Mouse (Mus musculus) urinary bladder, adult 2 months (tissue): ENCODE measurements around the gene Slc25a45. TPM values are rescaled to one million over a fixed set of nuclear protein-coding genes. Genes with fewer than 3 reads are reported as not detected.
A peak's percentile ranks its signal among the peaks of the same experiment; 100 is the strongest.

Experiments used
- DNase-seq: peaks from one replicate; pipeline ENCODE4 v3.0.0; 2022; ENCODE audit warnings: low spot score
- polyA plus RNA-seq: library from polyadenylated mRNA; depleted of rRNA; stranded (reverse); fragments of >200 nt; gene quantifications from 2 replicates; pipeline ENCODE4 v1.2.3, GENCODE M21; 2012; rRNA removed

Gene Slc25a45
- polyA plus RNA-seq = 19.2 and 25.1 TPM in 2 replicates

DNA sequence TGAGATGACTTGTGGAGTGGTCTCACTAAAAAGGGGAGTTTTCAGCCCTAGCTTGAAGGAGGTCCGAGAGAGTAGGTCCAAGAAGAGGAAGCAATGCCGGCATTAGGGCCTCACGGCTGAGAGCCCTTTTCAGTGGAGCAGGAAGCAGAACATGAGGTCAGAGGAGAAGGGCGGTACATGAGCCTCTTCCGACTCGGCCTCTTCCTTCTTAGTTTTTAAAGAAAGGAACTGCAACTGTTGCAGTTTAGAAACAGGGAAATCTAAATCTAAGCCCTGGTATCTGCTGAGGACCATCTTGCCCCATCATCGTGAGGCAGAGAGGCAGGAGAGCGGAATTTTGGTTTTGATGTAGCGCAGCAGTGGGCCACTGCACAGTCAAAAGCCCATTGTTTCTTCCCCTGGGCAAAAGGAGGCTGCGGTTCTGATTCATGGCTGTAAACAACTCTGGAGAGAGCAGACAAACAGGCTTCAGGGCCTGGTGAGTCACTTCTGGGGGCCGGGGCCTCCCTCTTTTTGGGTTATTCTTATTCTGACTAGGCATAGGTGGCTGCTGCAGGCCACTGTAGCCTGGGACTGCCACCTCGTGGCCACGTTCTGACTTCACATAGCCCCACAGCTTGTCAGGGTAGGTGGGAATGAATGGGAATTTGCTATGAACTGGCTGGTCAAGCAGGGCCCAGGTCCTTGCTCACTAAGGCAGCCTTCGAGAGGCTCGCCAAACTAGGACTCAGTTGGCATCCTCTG lies at the start of gene Slc25a45:
TSS of gene Slc25a45 (plus strand) at position 191 of the 744 bp plus-strand sequence.
- peak; percentile 61 for DNase-seq

DNA sequence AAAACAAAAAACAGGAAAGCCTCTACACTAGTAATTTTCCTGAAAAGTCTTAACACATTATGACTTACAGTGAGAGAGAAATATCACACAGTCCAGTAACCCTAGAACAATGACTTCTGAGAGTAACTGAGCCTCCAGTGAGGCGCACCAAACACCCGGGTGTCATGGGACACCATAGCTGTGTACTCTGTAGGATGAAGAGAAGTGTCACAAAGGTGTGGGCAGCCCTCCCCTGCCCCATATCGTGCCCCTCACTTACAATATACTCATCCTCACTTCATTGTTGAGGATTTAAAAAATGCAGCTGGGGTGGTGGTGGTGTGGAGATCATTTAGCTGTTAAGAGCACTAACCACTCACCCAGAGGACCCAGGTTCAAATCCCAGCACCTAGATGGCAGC lies 49.5 kb upstream of the Slc25a45 start:
- DNase-seq = no peak

DNA sequence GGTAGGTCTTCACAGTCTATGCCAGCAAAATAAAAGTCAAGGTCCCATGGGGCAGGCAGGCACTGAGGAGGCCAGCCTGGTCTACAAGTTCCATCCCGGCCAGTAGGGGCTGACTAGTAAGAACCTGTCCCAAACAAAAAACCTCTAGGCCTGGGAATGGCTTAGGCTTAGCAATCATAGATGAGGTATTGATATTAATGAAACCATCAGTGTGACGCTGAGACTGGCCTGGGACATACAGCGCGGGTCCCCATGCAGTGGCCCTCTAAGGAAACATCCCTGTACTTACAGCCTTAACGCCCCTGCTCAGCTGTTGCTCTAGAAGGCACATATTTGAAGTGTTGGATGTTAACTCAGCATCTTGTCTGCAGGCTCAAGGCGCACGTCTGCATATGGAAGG lies 48.7 kb upstream of the Slc25a45 start:
- no peak for DNase-seq

DNA sequence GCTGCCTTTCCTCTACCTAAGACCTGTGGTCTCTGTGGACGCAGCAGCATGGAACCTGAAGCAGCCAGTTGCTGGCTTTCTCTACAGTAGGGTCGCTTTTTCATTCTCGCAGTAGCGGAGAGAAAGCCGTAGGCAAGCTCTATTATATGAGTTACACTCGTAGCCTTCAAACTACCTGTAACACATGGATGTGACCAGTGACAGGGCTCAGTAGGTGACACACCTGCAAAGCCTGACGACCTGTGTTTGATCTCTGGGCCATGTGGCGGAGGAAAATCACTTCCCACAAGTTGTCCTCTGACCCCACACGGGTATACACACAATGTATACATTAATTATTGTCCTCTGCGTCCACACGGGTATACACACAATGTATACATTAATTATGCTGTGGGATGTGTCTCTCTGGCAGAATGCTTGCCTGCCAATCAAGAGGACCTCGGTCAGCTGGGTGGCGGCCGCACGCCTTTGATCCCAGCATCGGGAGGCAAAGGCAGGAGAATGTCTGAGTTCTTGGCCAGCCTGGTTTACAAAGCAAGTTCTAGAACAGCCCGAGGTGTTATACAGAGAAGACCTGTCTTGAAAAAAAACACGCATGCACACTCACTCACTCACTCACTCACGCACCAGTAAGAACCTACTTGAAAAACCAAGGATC lies 47.5 kb upstream of the Slc25a45 start:
- no peak for DNase-seq

DNA sequence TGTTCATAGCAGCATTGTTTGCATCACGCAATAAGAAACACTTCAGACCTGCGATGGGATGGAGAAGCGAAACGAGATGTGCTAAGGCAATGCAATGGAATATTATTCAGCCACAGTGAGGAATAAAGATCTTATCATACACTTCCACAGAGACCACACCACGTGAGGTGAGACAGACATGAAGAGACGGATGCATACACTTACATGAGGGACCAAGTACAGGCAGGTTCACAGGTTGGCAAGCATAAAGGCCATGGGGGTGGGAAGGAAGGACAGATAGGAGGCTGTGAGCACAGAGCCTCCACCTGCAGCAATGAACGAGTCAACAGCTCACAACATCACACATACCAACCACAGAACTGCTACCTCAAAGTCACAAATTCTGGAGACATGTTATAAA lies 46.8 kb upstream of the Slc25a45 start:
- no peak for DNase-seq

DNA sequence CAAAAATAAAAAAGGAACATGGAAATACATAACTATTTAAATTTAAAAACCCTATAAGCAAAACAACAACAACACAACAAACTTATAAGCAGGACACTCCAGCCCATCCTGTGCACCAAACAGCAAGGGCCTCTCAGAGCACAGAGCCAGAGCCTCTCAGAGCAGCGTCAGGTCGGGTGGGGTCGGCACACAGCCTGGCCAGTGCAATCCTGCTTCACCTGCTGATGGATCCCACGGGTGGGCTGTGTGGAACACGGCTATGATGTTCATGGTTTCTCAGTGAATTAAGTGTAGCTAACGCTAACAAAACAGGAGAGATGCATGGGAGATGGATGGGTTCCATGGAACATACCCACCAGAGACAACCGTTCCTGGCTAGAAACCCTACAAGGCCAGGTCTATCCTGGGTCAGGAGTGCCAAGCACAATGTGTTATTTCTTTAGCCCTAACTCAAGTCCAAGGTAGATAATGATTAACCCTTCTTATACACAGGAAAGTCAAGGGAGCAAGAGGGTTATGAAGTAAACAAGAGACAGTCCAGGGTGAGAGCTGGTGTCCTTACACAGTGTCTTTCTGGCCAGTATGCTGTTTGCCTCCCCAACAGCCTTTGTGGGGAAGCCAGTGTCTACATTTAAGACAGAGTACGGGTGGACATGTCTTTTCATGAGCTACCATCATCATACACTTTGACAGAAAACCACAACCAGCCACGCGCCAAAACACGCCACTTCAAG lies 46.2 kb upstream of the Slc25a45 start:
- no peak for DNase-seq

DNA sequence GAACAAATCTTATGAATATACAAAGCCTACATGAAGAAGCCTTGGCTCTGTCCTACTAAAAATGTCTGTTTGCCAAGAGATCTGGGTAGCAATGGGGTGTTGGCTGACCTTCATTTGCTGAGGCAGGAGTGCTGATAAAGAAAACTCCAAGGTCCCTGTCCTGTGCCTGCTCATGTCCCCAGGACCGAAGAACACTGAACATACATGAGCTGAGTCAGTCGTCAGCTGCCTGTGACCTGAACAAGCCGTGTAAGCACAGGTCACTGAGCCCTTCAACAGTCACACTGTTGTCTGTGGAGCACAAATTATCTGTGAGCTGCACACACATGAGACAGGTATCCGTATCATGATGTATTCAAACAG lies 45.7 kb upstream of the Slc25a45 start:
- DNase-seq = no peak

DNA sequence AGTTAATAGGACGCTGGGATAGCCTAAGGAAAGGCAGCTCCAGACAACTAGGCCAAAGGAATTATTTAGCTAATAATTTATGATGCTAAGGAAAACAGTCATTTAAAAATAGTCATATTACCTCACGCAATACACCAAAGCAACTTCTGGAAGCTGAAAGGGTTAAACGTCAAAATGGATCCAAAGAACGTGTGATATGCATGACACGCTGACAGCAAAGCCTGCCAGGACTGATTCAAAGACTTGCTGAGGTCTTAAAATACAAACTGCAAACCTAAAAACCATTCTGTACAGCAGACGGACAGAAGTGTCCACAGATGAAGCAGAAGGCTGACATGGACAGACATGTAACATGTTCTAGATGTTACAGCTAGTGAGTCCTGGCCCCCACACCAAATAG lies 45.3 kb upstream of the Slc25a45 start:
- DNase-seq = no peak

DNA sequence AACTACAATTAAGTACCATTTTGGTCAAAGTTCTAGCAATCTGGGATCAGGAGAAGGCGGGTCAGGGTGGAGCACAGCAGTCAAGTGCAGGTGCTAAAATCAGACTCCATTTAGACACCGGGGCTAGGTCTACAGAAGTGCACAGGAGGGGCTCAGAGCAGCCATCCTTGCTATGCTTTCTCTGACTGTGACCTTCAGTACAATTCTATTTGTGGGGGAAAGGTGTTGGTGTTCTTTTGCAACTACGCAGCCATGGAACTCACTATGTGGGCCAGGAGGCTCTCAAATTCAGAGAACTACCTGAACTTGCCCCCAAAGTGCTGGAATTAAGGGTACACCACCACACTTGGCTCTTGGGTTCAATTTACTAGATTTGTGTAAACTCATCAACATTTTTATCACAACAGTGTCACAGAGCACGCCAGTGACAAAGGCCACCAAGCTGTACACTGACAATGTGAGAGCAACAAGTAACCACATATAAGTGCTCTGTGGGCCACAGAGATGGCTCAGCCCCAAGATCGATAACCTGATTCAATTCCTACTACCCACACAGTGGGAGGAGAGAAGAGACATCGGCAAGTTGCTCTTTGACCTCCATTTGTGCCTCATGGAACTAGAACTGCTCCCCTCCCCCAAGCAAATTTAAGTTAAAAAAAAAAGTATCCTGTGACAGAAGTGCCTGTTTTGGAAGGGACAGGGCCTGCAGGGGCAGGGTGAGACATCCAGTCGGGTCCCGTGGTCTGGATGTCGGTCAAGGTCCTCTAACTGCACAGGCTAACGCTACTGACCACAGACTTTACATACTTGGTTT lies 44.1 kb upstream of the Slc25a45 start:
- DNase-seq = no peak

DNA sequence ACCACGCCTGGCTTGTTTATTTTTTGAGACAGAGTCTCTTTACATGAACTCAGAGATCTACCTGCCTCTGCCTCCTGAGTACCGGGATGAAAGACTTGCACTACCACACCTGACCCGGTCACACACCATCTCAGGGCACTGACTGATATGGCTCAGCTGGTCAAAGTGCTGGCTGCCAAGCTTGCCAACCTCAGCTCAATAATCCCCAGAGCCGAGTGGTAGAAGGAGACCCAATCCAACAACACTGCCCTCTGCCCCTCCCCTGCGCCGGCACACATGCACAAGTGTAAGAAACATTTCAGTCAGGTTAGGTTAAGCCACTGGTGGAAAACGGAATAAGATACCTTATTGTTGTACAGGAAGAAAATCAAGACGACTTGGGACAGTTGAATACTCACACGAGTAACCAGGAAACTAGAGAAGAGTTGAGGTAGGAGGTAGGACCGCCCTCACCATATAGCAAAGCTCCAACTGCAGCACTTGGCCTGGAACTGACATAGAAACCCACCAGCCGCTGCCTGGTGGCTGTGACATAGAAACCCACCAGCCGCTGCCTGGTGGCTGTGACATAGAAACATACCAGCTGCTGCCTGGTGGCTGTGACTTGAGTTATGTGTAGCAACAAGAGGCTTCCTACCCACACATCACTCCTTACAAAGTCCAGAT lies 43.2 kb upstream of the Slc25a45 start:
- DNase-seq = no peak

DNA sequence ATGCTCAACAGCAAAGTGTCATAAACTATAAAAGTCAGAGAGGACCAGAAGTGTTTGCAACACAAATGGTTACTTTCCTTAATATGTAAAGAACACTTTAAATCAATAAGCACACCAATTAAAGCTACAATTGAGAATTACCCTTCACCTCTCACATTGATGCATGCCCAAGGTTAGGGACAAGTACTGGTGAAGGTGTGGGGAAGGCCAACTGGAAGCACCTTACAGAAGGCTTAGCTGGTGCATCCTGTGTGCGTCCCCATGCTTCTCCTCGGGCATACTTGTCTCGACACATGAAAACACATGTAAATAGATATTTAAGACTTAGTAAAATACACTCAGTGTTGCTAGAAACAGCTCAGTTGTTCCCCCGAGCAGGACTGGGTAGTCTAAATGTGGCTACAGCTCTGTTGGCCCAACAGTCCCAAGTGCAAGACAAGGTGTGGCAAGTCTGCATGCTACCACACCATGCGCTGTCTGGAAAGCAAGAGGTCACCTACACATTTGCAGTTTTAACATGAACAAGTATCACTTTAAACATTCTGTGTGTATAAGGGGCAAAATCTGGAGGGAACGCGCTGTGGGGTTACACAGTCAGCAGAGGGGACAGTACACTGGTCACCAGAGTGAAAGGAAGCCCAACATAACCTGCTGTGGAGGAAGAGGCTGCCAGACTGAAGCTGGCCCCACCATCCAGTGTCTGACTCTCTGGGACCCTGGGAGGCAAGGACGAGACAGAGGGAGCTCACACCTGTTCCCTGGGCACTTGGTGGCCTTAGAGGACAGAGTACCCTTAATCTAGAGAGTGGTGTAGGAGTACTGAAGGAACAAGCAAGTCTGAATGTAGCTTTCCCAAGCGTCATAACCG lies 42.3 kb upstream of the Slc25a45 start:
- no peak for DNase-seq

DNA sequence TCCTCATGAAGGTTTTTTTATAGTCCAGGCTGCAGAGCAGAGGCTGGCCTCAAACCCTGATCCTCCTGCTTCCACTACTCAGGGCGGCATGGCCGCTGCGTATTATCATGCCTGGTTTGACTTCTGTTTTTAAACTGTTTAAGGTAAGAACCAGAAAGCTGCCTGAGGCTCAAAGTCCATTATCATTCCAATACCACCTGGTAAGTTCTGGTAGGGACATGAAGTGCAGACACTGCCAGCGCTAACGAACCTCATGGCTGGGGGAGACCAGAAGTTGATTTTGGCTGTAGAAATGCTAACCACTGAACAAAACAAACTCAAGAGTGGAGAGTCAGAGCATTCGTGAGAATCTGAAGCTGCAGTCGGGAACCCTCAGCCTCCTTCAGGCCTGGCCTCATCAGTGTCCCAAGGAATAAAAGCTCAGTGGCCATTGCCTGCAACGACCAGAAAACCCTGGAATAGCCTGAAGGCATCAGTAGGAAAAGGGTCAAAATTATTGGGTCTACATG lies 41.6 kb upstream of the Slc25a45 start:
- no peak for DNase-seq

DNA sequence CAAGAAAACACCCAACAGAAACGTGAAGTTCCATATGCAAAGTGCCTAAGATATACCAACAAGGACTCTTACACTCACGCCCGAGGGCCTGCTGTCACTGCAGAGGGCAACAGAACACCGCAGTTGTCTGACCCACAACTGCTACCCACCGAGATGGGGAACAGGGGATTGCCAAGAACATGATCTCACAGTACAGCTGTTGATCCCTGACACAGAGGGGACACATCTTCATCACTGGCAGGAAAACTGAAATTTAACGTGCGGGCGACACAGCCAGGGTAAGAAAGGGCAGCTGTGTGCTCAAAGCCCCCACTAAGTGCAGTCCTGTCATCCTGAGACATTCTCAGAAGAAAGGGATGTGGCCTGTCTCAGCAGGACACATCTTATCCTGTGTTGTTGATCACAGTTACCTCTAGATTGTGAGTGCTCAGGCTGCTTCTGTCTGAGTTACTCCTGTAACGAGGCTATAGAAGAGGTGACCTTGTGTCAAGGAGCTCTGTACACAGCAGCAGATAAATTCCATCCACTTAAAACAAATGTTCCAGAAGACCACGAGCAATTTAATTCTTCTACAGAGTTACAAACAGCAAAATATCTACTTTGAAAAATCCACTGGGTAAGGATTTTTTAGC lies 40.6 kb upstream of the Slc25a45 start:
- peak; percentile 22 for DNase-seq

DNA sequence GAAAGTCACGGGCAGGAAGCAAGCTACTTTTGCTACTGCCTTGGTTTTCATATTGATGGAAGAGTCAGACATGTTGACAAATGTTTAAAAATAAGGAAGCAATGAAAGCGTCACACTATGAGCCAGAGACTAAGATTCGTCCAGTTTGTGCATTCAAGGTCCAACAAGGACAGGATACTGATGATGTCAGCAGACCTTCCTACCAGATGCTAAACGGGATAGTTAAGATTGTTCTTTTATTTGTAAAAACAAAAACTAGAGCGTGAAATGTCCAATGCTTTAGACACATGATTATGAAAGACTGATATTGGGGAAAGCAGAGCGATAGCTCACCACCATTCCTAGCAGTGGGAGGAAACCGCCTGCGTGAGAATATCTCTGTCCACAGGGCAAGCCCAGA lies 40.0 kb upstream of the Slc25a45 start:
- no peak for DNase-seq

DNA sequence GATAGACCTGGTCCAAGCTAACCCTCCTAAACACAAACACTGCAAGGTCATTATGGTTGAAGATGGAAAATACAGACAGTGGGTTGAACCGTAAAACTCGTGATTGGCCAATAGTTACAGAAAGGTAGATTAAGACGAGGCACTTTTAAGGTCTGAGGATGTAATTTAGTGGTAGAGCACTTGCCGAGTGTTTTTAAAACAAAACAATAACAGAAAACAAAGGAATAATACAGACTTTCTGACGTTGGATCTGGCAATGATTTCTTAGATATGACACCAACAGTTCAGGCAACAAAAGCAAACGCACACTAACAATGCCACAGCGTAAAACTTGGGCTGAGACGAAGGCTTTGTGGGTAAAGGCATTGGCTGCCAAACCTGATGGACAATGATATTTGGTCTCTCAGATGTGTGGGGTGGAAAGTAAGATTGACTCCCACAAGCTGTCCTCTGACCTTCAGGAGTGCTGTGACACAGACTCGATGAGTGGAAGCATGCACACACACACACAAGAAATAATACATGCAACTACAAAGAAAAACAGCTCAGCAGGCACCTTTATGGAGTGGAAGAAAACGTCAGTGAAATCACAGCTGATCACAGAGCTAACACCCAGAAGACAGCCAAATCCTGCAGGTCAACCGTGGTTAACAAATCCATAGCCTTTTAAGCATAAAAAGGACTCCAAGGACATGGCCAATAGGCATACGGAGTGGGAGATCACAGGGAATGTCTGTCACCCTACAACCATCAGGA lies 39.3 kb upstream of the Slc25a45 start:
- DNase-seq = peak; percentile 17

DNA sequence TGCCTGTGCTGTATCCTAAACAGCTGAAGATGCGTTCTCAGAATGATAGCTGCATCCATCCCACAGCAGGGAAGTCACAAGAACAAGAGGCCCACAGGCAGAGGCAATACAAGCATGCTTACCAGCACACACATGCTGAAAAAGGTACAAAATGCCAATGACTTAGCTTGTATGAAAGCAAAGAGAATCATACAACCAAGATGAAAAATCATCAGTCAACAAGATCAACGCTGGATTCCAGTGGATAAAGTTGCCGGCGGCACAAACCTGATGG lies 38.8 kb upstream of the Slc25a45 start:
- DNase-seq = peak; percentile 18

DNA sequence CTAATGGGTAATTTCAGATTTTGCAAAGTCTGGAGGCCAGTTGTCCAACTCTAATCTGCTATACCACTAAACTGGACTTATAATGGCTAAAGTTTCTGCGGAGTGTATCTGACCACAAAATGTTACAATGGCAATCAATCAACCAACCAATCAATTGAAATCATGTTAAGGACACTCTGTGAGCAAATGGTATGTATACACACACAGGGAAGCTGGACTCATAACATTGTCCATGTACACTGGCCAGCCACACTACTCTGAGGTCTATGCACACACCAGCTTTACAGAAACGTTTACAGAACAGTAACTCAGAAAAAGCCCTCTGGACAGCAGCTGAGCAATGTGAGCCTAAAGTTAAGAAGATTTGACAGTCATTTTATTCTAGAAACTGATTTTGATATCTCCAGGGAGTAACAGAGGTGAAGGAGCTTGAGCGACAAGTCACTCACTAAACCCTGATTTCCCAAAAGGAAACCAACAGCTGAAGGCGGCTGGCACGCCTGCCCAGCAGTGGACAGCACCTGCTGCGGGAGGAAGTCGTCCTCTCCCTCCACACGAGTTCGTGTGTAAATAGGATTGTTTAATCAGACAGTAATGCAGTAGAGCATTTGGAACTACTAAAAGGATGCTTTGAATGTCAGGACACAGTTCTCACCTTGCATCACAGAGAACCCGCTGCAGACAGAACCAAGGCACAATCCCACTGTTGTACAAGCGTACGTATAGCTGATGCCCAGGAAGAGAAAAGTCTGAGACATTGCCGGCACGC lies 38.1 kb upstream of the Slc25a45 start:
- DNase-seq = no peak

DNA sequence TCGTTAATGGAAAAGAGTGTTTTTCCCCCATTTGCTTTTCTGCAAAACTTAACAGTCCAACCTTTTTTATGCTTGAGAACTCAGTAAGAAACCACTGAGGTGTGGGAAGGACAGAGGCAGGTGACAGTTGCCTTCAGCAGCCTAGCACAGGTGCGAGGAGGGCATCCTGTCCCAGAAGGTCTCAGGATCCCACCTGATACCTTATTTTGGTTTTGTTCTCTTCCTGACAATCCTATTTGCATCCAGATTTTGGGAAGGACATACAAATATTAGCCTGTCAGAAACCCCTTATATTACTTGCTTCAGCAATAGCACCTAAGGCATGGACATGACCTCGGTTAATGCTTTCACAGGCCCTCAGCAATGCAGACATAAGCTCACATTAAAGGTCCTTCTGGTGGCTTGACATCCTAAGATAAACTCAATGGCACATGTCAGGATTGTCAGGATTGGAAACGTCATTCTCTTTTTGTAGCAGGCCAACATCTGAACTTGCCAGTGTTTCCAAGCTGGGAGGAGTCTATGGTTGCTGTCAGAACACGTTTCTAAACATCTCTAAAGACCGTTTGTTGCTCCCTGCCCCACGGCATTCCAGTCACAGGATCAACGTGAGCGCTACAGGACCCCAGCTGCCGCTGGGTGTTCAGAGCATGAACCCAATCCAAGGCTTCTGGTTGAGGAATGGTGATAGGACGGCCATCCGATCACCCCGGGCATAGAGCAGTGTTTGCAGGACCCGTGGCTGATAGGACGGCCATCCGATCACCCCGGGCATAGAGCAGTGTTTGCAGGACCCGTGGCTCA lies 37.3 kb upstream of the Slc25a45 start:
- no peak for DNase-seq
